Mouse (Mus musculus) large intestine, adult 2 months (tissue): Measurements from ENCODE around the gene Myl12a. TPM values are rescaled to one million over a fixed set of nuclear protein-coding genes. Genes with fewer than 3 reads are reported as not detected.
"Not testable (repeated sequence)": the region's sequence is repeated elsewhere in the genome, so short reads cannot be mapped to it uniquely, and the experiment has no call there.

ENCODE experiments used
- DNase-seq: peaks from one replicate; pipeline ENCODE4 v3.0.0-alpha.2; 2012; ENCODE audit warnings: low read depth, low spot score
- WGBS: fragments of 180-500 bp; shearing (Covaris S2); methylation state at CpG from one replicate; pipeline ENCODE4 v1.1.7; 2018; 5-methylcytosine and 5-hydroxymethylcytosine counted together
- polyA plus RNA-seq: library from polyadenylated mRNA; depleted of rRNA; stranded (reverse); fragments of >200 nt; gene quantifications from 2 replicates; pipeline ENCODE4 v1.2.3, GENCODE M21; 2012; rRNA removed

The Myl12a gene
- polyA plus RNA-seq, 1 experiment = 152 TPM

DNA sequence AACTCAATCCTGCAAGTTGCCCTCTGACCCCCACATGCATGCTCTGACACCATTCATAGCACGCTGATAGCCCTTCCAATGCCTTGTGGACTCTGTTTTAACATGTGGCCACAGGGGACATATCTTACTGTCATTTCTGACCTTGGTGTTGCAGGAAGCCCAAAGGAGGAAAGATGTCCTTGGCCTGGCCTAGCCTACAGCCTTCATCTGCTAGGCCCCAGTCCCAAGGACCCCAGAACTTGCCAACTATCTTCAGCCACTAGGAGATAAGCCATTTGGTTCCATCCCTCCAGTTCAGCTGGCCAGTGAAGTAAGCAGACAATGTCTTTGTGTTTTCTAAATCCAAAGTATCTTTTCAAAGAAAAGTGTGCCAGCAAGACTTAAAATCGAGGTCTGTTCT lies 37.4 kb downstream of the Myl12a start:
- 82% methylated on average over 2 of the region's 2 CpGs for WGBS
- DNase-seq = no peak

DNA sequence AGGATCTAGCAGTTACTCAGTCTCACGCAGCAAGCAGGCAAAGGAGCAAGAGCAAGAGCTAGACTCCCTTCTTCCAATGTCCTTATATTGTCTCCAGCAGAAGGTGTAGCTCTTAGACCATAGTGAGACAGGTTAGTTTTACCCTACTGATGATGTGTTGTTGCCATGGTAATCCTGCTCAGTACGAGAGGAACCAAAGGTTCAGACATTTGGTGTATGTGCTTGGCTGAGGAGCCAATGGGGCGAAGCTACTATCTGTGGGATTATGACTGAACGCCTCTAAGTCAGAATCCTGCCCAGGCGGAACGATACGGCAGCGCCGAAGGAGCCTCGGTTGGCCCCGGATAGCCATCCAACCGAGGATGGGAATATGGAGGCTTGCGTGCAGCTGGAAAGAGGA lies 39.1 kb downstream of the Myl12a start:
- WGBS = 71% methylated on average over 13 of the region's 13 CpGs
- DNase-seq = not testable (repeated sequence)

DNA sequence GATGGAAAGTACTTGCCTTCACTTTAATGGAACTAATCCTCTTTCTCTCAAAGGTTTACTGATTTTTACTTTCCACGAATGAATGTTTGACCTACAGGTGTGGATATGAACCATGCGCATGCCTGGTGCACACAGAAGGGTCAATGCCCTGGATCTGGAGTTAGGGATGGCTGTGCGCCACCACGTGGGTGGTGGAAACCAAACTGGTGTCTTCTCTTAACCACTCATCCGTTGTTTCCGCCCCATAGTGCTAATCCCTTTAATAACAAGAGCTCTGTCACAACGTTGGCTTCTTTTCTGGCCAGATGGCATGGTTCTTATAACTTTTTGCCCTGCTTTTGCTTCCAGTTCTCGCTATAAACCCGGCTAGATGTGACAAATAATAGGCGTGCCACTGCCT lies 51.4 kb downstream of the Myl12a start:
- DNase-seq = no peak

DNA sequence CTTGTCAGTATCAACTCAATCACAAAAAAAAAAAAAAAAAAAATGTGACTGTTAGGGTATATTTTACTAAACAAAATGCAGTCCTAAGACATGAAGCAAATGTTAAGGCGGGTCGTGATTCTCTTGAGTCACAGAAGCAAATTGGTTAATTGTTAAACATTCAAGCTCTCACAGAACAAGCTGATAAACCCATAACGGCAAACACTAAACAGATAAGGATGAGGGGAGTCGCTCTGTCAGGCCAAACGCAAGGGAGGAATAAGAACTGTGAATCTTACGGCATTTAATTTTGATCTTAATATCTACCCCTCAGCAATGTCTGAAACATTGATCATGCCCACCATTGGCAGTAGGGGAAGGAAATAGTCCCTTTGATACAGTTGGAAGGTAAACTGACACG lies 53.5 kb downstream of the Myl12a start:
- 32% methylated on average over 7 of the region's 7 CpGs for WGBS

More for the DNA sequence above, 51.4 kb downstream of the Myl12a start:
- 81% methylated on average over 10 of the region's 10 CpGs for WGBS

DNA sequence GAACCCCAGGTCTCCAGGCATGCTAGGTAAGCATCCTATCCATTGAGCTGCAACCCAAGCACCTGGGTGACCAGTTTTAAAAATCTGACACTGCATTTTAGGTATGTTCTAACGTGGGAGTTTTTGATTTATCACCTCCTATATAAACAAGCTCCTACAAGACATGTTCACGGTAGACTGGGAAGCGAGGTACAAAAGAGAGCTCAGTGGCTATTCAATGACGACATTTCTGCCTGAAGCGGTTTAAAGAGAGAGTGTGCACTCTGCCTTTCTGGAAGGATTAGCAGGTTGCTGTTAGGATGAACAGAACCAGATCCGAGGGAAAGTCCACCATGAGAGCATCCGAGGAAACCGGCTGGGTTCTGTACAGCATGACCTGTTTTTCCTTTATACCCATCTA lies 54.0 kb downstream of the Myl12a start:
- DNase-seq = no peak
- 39% methylated on average over 8 of the region's 8 CpGs for WGBS

More for the DNA sequence above, 53.5 kb downstream of the Myl12a start:
- no peak for DNase-seq

DNA sequence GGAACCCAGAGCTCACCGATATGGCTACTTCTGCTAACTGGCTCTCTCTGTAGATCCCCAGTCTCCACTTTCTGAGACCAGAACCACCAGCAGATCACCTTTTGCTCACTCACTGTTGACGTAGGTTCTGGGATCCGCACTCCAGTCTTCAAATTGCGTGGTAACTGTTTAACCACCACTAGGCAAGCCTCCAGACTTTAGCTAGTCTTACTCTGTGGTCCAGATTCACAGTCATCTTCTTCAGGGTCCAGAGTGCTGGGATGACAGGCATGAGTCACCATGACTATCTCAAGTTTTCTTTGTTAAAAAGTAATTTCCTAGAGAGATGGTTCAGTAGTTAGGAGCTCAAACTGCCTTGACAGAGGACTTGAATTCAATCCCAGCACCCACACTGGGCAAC lies 58.9 kb downstream of the Myl12a start:
- no peak for DNase-seq
- WGBS = 67% methylated on average over 4 of the region's 4 CpGs

Other genes with a start within 250 kb of the Myl12a start
- 44.8 and 50.2 TPM in 2 replicates for gene Tgif1, start 149.3 kb downstream of the Myl12a start, polyA plus RNA-seq
- 7.3 and 10.8 TPM in 2 replicates for gene Myom1, start 245 bp downstream of the Myl12a start, polyA plus RNA-seq
- gene Lpin2, start 179.7 kb upstream of the Myl12a start, polyA plus RNA-seq = 17.1 and 28.6 TPM in 2 replicates